Mouse (Mus musculus) megakaryocyte, embryonic 14.5 days (primary cell): ENCODE results near the gene Yipf2.

Source experiments
- FLI1 ChIP-seq: IDR thresholded peaks from 2 replicates; pipeline ENCODE4 v1.6.1; 2012; ENCODE audit warnings: low read length, inconsistent platforms, mixed read lengths
- GATA1 ChIP-seq: IDR thresholded peaks from 3 replicates; pipeline ENCODE4 v1.6.1; 2012; ENCODE audit warnings: mixed read lengths, low read length, inconsistent platforms, borderline replicate concordance

GRCm38 (mm10) chr9:21578226-21578625 lies 14.4 kb downstream of the Yipf2 start:
- TF ChIP-seq GATA1 (no peak), FLI1 (no peak)
